Mouse (Mus musculus): ENCODE measurements around the gene Vwa7. TPM values are rescaled to one million over a fixed set of nuclear protein-coding genes. Genes with fewer than 3 reads are reported as not detected.

The Vwa7 gene
- polyA plus RNA-seq, 1 experiment from 2014 or later: 0.38 TPM

DNA sequence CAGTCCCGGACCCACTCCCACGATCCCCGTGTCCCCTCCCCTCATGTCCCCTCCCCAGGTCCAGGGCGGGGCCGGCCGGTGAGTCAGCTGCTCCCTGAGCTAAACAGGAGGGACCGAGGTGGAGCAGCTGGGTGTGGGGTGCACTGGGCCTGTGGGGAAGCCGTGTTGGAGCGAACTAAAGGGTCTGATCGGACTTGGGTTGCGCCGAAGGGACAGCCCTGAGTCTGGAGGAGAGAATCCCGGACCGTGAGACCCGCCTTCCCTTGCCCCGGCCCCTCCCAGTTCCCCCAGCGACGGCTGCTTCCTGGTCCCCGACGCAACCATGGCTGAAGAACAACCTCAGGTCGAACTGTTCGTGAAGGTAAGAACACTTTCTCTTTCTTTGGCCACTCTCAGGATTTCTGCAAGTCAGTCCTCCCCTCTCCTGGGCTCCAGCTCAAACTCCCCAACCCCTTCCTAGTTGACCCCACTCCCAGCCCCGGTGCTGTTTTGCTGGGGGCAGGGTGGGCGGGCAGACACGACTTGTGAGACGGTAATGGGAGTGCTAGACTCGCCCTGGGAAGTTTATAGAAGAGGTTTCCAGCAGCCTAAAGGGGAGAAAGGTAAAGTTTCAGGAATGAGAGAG is 33.9 kb downstream of the Vwa7 start:
- H3K4me1 ChIP-seq: peaks cover 57% of the 10 kb centered on the region
- peak overlapping the region; percentile 89 for H3K9ac ChIP-seq
- H3K4me3 ChIP-seq: peak overlapping the region; percentile 67

DNA sequence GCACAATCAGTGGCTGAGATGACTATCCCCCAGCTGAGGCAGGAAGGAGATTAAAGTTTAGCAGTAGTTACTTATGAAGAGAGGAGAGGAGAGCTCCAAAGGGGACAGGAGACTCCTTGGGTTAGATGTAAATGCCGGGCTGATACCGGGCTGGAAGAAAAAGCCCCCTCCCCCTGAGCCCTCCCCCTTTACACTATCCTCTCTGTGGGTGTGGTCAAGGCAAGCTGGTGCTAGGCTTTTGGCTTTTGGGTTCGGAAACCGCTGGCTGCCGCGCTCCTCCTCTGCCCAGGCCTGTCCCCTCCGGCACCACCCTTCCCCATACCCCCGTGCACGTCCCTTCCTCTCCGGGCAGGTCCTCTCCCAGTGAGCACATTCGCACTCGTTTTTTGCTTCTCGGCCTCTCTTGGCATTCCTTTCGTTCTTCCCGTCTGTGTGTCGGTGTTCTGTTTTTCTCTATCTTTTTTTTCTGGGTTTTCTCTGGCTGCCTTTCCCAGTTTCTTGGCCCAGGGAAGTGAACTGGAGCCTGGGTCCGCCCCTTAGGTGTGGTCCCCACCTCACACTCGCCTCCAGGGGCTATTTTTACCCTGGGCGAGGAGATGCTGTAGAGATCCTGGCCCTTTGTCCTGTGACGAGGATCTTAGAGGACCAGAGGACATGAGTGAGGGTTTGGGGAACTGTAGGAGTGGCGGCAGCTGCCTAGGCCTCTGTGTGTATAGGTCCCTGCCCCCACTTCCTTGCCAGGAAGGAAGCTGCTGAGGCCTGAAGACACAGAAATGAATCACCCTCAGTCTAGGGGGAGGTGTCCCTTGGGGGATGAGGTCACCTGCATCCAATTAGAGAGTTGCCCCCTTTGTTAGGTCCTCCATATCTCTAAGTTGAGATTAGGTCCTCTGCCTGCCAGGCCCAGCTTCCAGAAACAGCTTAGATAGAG is 35.0 kb downstream of the Vwa7 start:
- Histone ChIP-seq H3K27me3 (no peaks in the 10 kb centered on the region), H3K9me3 (no peaks in the 10 kb centered on the region), H3K4me2 (peak overlapping the region; percentile 92), H3K27ac (peak overlapping the region; percentile 99), H3K36me3 (peaks cover 41% of the 10 kb centered on the region), H3K9ac (peak overlapping the region; percentile 89), H3K4me3 (peak overlapping the region; percentile 67), H3K4me1 (peaks cover 47% of the 10 kb centered on the region)
- 0 out of 2 replicates have a peak, but pooled peaks have one; percentile 9 for ATAC-seq (ENCODE audit: insufficient number of reproducible peaks, insufficient read depth, low FRiP score, low TSS enrichment, low read depth)
- 2% methylated on average over 21 of the region's 21 CpGs for WGBS

More for the DNA sequence above, 33.9 kb downstream of the Vwa7 start:
- H3K4me2 ChIP-seq: peak overlapping the region; percentile 92
- H3K27me3 ChIP-seq: no peaks in the 10 kb centered on the region
- no peaks in the 10 kb centered on the region for H3K9me3 ChIP-seq
- 0% methylated on average over 27 of the region's 27 CpGs for WGBS
- H3K36me3 ChIP-seq: peaks cover 29% of the 10 kb centered on the region
- H3K27ac ChIP-seq: peak overlapping the region; percentile 99
- no peak for ATAC-seq (ENCODE audit: insufficient number of reproducible peaks, insufficient read depth, low FRiP score, low TSS enrichment, low read depth)

DNA sequence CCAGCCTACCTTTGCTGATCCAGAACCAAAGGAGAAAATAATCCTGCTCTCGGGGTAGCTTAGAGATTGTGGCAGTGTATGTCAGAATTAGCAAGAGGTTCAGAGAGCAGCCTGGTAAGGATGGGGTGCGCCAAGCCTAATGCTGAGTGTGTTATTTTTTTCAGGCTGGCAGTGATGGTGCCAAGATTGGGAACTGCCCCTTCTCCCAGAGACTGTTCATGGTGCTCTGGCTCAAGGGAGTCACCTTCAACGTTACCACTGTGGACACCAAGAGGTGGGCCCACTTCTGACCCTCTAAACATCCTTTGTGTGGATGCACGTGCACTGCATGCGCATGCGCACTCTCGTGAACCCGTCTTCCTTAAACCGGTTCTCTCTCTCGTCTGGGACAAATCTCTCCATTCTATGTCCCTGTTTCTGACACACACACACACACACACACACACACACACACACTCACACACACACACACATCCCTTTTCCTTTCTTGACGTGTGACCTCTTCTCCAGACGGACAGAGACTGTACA is 36.0 kb downstream of the Vwa7 start:
- ATAC-seq (ENCODE audit: insufficient number of reproducible peaks, insufficient read depth, low FRiP score, low TSS enrichment, low read depth): no peak
- peak overlapping the region; percentile 99 for H3K27ac ChIP-seq
- peak overlapping the region; percentile 67 for H3K4me3 ChIP-seq
- WGBS: 78% methylated on average over 12 of the region's 12 CpGs
- H3K27me3 ChIP-seq: no peaks in the 10 kb centered on the region
- peaks cover 41% of the 10 kb centered on the region for H3K4me1 ChIP-seq
- peak overlapping the region; percentile 92 for H3K4me2 ChIP-seq
- peaks cover 48% of the 10 kb centered on the region for H3K36me3 ChIP-seq
- H3K9me3 ChIP-seq: no peaks in the 10 kb centered on the region
- H3K9ac ChIP-seq: peak overlapping the region; percentile 89

DNA sequence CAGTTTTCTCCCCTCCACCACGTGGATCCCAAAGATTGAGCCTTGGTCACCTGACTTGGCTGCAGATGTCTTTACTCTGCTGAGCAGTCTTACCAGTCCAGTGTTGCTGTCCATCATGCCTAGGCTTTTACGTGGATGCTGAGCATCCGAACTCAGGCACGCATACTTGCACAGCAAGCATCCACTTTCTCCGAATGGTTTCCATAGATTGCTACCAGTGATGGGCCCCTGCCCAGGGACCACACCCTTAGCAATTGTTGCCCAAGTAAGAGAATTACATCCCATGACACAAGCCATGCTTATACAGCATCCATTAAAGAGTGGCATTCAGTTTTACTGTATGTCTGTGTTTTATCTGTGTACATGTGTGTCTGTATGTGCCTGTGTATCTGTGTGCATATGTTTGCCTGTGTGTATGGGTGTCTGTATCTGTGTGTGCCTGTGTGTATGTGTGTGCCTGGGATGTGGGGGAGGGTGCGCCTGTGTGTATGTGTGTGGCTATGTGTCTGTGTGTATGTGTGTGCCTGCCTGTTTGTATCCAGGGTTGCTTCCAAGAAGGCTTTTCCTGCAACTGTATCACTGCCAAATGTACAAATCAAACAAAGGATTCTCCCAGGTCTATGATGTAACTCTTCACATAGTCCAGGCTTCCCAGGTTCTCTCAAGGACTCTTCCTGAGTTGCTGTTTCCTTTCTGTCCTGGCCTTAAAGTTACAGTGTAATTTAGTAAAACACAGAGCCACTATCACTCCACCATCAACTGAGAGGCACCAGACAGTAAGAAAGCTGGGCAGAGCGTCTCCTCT is 39.5 kb downstream of the Vwa7 start:
- no peak overlapping the region for H3K27ac ChIP-seq
- no peak overlapping the region for H3K9ac ChIP-seq
- no peak for ATAC-seq (ENCODE audit: insufficient number of reproducible peaks, insufficient read depth, low FRiP score, low TSS enrichment, low read depth)
- peaks cover 68% of the 10 kb centered on the region for H3K36me3 ChIP-seq
- peaks cover 30% of the 10 kb centered on the region for H3K4me1 ChIP-seq
- no peaks in the 10 kb centered on the region for H3K27me3 ChIP-seq
- H3K9me3 ChIP-seq: no peaks in the 10 kb centered on the region
- 92% methylated on average over 7 of the region's 7 CpGs for WGBS
- no peak overlapping the region for H3K4me2 ChIP-seq
- no peak overlapping the region for H3K4me3 ChIP-seq

DNA sequence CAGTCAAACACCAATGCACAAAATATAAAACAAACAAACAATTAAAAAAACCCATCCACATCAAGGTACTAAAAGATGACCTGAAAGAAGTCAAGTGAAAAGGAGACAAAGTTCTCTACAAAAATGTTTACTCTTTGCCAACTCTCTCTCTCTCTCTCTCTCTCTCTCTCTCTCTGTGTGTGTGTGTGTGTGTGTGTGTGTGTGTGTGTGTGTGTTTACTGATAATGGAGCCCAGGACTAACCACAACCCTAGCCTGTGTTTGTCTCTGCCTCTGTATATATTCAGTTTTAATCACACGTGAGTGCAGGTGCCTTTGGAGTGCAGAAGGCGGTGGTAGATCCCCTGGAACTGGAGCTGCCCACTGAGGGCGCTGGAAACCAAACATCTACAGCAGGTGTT is 40.7 kb downstream of the Vwa7 start:
- Histone ChIP-seq H3K27ac (no peak overlapping the region), H3K9ac (no peak overlapping the region), H3K9me3 (no peaks in the 10 kb centered on the region), H3K4me2 (no peak overlapping the region), H3K27me3 (no peaks in the 10 kb centered on the region), H3K36me3 (peaks cover 79% of the 10 kb centered on the region), H3K4me3 (no peak overlapping the region), H3K4me1 (peaks cover 29% of the 10 kb centered on the region)
- whole genome bisulfite sequencing: 81% methylated on average over 3 of the region's 3 CpGs
- ATAC-seq (ENCODE audit: insufficient number of reproducible peaks, insufficient read depth, low FRiP score, low TSS enrichment, low read depth): no peak

DNA sequence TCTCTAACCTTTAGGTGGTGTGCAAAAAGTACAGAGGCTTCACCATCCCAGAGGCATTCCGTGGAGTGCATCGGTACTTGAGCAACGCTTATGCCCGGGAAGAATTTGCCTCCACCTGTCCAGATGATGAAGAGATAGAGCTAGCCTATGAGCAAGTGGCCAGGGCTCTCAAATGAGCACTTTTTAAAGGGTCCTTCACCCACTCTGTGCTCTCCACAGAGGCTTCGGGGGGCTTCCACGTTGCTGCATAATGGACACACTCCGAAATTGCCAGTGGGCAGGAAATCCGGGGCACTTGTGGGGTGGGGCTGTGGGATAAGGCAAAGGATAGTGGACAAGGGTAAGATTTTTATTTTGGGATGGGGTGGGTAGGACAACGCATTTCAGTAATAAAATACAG is 41.9 kb downstream of the Vwa7 start:
- H3K4me2 ChIP-seq: peak overlapping the region; percentile 96
- peak overlapping the region; percentile 76; the same call in 1 of the 2 replicates for H3K4me3 ChIP-seq
- ATAC-seq (ENCODE audit: insufficient number of reproducible peaks, insufficient read depth, low FRiP score, low TSS enrichment, low read depth): no peak
- H3K36me3 ChIP-seq: peaks cover 80% of the 10 kb centered on the region
- H3K4me1 ChIP-seq: peaks cover 20% of the 10 kb centered on the region
- H3K27ac ChIP-seq: peak overlapping the region; percentile 92
- peaks cover under 1% of the 10 kb centered on the region; the same call in 1 of the 2 replicates for H3K27me3 ChIP-seq
- 59% methylated on average over 9 of the region's 9 CpGs for WGBS
- peak overlapping the region; percentile 83; the same call in 1 of the 2 replicates for H3K9ac ChIP-seq
- H3K9me3 ChIP-seq: no peaks in the 10 kb centered on the region

DNA sequence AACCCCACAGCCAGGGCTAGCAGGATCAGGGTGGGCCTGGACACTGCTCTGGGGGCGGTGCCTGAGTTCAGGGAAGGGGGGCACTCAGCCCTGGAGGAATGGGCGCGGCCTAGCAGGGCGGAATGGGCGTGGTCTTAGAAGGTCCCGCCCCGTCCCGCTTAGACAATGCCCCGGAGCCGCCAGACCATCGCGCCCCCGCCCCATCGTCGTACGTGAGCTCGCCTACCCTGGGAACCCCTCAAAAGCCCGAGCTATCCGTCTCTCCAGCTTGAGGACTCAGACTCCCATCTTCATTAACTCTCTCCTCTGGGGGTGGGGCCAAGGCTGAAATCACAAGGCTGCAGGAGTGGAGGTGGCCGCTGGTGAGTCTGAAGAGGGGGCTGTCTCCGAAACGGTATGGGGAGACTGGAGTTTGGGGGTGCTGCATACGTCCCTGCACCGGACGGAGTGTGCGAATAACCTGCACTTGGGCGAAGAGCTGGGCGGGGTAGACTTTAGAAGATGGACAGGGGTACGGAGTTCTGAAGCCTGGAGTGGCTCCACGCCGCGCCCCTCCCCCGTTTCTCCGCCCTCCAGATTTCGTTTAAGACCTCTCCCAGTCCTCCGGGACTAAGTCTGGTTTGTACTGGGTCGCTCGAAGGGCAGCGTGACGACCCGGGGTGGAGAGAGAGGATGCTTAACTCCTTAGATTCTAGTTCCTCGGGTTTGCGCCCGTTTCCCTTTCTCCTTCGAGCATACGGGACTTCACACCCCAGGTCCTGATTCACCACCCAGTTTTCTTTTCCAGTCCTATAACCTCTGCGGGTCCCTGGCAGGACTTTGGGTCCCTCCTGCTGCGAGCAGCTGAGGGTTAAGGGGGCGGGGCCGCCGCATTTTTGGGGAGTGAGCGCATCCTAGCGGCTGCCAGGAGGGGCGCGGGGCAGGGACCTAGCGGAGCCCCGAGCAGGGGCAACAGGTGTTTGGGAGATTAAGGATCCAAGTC is 42.8 kb downstream of the Vwa7 start, which contains the start of gene Ddah2:
Gene Ddah2 (plus strand): TSS at position 125 of the 982 bp plus-strand sequence.
- H3K4me3 ChIP-seq: peak within 1 kb of the TSS; percentile 76
- H3K36me3 ChIP-seq: peaks cover 73% of the 10 kb centered on the region
- under 1% methylated on average over 57 of the region's 57 CpGs for WGBS
- ATAC-seq (ENCODE audit: insufficient number of reproducible peaks, insufficient read depth, low FRiP score, low TSS enrichment, low read depth): peak; percentile 86
- H3K27ac ChIP-seq: peak within 1 kb of the TSS; percentile 92
- H3K9me3 ChIP-seq: no peaks in the 10 kb centered on the region
- H3K27me3 ChIP-seq: peaks cover 10% of the 10 kb centered on the region; the same call in 1 of the 2 replicates
- peaks cover 22% of the 10 kb centered on the region for H3K4me1 ChIP-seq
- H3K9ac ChIP-seq: peak within 1 kb of the TSS; percentile 83
- peak within 1 kb of the TSS; percentile 96 for H3K4me2 ChIP-seq

DNA sequence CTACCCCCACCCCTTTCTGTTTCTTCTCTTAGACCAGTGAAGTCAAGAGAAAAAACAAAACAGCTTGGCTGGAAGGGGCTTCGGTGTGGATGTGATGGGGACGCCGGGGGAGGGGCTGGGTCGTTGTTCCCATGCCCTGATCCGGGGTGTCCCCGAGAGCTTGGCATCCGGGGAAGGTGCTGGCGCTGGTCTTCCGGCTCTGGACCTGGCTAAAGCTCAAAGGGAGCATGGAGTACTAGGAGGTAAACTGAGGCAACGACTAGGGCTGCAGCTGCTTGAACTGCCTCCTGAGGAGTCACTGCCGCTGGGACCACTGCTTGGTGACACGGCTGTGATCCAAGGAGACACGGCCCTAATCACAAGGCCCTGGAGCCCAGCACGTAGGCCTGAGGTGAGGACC is 43.7 kb downstream of the Vwa7 start:
- no peak for ATAC-seq (ENCODE audit: insufficient number of reproducible peaks, insufficient read depth, low FRiP score, low TSS enrichment, low read depth)
- Histone ChIP-seq H3K27me3 (peaks cover 18% of the 10 kb centered on the region), H3K9me3 (no peaks in the 10 kb centered on the region), H3K36me3 (peaks cover 67% of the 10 kb centered on the region), H3K4me2 (peak overlapping the region; percentile 96), H3K4me1 (peaks cover 31% of the 10 kb centered on the region), H3K9ac (peak overlapping the region; percentile 83), H3K4me3 (peak overlapping the region; percentile 76), H3K27ac (peak overlapping the region; percentile 44; the same call in 1 of the 2 replicates)
- 24% methylated on average over 14 of the region's 14 CpGs for whole genome bisulfite sequencing

DNA sequence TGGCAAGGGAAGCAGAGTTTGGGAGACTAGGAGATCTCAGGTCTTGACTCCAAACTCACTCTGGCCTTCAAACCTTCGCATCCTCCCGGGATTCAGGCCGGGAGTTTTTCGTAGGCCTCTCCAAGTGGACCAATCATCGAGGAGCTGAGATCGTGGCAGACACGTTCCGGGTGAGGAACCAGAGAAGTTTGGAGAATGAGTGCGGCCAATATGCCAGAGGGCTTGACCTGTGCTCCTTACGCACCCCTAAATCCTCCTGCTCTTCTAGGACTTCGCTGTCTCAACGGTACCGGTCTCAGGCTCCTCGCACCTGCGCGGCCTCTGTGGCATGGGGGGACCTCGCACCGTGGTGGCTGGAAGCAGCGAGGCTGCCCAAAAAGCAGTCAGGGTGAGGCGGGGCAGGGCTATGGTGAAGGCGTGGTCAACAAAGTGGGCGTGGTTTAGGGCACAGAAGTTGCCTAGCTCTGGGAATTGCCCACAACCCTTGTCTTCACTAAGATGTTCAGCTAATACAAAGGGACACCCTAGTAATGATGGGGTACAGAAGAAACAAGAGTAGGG is 44.4 kb downstream of the Vwa7 start:
- Histone ChIP-seq H3K9ac (peak overlapping the region; percentile 83), H3K4me1 (peaks cover 37% of the 10 kb centered on the region), H3K9me3 (no peaks in the 10 kb centered on the region), H3K27me3 (peaks cover 26% of the 10 kb centered on the region), H3K27ac (no peak overlapping the region; the same call in 1 of the 2 replicates), H3K4me2 (peak overlapping the region; percentile 96), H3K36me3 (peaks cover 59% of the 10 kb centered on the region), H3K4me3 (peak overlapping the region; percentile 76)
- ATAC-seq (ENCODE audit: insufficient number of reproducible peaks, insufficient read depth, low FRiP score, low TSS enrichment, low read depth): no peak
- WGBS: 57% methylated on average over 22 of the region's 22 CpGs

DNA sequence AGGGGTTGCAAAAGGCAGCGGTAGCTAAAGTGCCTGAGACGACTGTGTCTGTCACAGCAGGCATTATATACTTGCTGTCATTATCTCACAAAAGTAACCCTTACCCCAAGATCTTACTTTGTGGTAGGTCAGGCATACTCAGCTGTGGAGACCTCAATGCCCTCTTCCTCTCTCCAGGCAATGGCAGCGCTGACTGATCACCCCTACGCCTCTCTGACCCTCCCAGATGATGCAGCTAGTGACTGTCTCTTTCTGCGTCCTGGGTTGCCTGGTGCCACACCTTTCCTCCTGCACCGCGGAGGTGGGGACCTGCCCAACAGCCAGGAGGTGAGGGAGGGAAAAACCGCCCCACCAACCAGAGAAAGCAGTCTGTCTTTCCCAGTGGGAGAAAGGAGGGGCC is 44.9 kb downstream of the Vwa7 start:
- no peak overlapping the region for H3K27ac ChIP-seq
- H3K4me2 ChIP-seq: peak overlapping the region; percentile 96
- 83% methylated on average over 8 of the region's 8 CpGs for WGBS
- no peaks in the 10 kb centered on the region for H3K9me3 ChIP-seq
- no peak for ATAC-seq (ENCODE audit: insufficient number of reproducible peaks, insufficient read depth, low FRiP score, low TSS enrichment, low read depth)
- H3K27me3 ChIP-seq: peaks cover 31% of the 10 kb centered on the region
- peaks cover 37% of the 10 kb centered on the region for H3K4me1 ChIP-seq
- H3K4me3 ChIP-seq: peak overlapping the region; percentile 76
- peaks cover 54% of the 10 kb centered on the region for H3K36me3 ChIP-seq
- H3K9ac ChIP-seq: no peak overlapping the region

Measured in embryonic facial prominence, embryonic 13.5 days (tissue).